Mouse (Mus musculus) ES-Bruce4 (cell line): ENCODE measurements around the gene Asrgl1.

Source experiments
- CTCF ChIP-seq: IDR thresholded peaks from one replicate; pipeline ENCODE4 v1.8.1; 2011; ENCODE audit warnings: low read depth, low read length
- EP300 ChIP-seq: IDR thresholded peaks from 2 replicates; pipeline ENCODE4 v1.6.1; 2011; ENCODE audit warnings: low read depth, low read length; ENCODE audit not compliant: insufficient read depth

- TF ChIP-seq CTCF (no peak), EP300 (no peak)
These were observed 69.5 kb downstream of the Asrgl1 start for GRCm38 (mm10) chr19:9065621-9066561.
